ENCODE assay signal across 9 mouse cellular contexts in genomic region chr5:112427283-112427682, GRCm38 (mm10). TPM values are rescaled to one million over a fixed set of nuclear protein-coding genes. Genes with fewer than 3 reads are reported as not detected.
A peak's percentile ranks its signal among the peaks of the same experiment; 100 is the strongest.
DNase-seq lines count a peak whose midpoint lies in the region; ATAC-seq and TF ChIP-seq lines count a peak whose summit lies in the region.
"Had no signal": no experiment of that assay in that cellular context is flagged by ENCODE, and none has a peak within 500 bp of the region (broad histone marks: within the 10 kb centered on the region; RNA-seq: fewer than 3 reads in every experiment).

No protein-coding gene starts in this region.

- no peak for ATAC-seq in cerebellum, adult (ENCODE audit: insufficient number of reproducible peaks, low FRiP score, low TSS enrichment)
- no peak for ATAC-seq in forebrain, embryonic 11.5 days (replicated peaks; ENCODE audit: low FRiP score)

- H3K4me2 ChIP-seq in forebrain, embryonic 11.5 days (ENCODE audit: low read depth, low read length, severe bottlenecking), result no peak overlapping the region

- no peak overlapping the region for H3K4me3 ChIP-seq in forebrain, embryonic 11.5 days (ENCODE audit: low read depth, low read length)
- no peak overlapping the region for H3K4me3 ChIP-seq in small intestine, adult 2 months (ENCODE audit: low read depth, low read length)

- peak; percentile 63 for DNase-seq in cerebellum, adult 11 months
- peak; percentile 60 for DNase-seq in CD4-positive helper T cell, adult 2 months (ENCODE audit: low read depth, low spot score)
- DNase-seq in brain, adult 2 months (ENCODE audit: low read depth, low spot score), result peak; percentile 78
- peak; percentile 84 for DNase-seq in forebrain, embryonic 11.5 days (ENCODE audit: low spot score)
- peak; percentile 87 to 89 for DNase-seq in kidney, postnatal 4 days
- peak; percentile 49 to 69 for DNase-seq in lung, postnatal 4 days

- H3K36me3 ChIP-seq in forebrain, embryonic 11.5 days (ENCODE audit: control insufficient read depth, insufficient read depth, low read length), result no peaks in the 10 kb centered on the region
- no peaks in the 10 kb centered on the region for H3K36me3 ChIP-seq in small intestine, adult 2 months (ENCODE audit: control insufficient read depth, insufficient read depth, low read length)

- H3K9me3 ChIP-seq in forebrain, embryonic 11.5 days (ENCODE audit: control insufficient read depth, low read length), result no peaks in the 10 kb centered on the region

- 55% methylated on average over 2 of the region's 2 CpGs for WGBS in forebrain, embryonic 11.5 days
- 32% methylated on average over 2 of the region's 2 CpGs for WGBS in small intestine, adult 2 months

- peaks cover 7% of the 10 kb centered on the region for H3K27me3 ChIP-seq in forebrain, embryonic 11.5 days (ENCODE audit: control insufficient read depth, insufficient read depth, low read length)
- 0 out of 2 replicates have a peak, but pooled peaks cover 2% of the 10 kb centered on the region for H3K27me3 ChIP-seq in small intestine, adult 2 months (ENCODE audit: control insufficient read depth, insufficient read depth, low read length)

- peak; percentile 70; the same call in 1 of the 2 replicates for TF ChIP-seq CTCF in small intestine, adult 2 months (IDR thresholded peaks at IDR 0.05; ENCODE audit: extremely low read depth, insufficient read length, insufficient replicate concordance, low read depth, low read length)

- peaks cover 5% of the 10 kb centered on the region for H3K4me1 ChIP-seq in forebrain, embryonic 11.5 days (replicated peaks; ENCODE audit: control insufficient read depth, insufficient read depth, low read length)
- peaks cover 4% of the 10 kb centered on the region; the same call in 1 of the 2 replicates for H3K4me1 ChIP-seq in small intestine, adult 2 months (ENCODE audit: control insufficient read depth, insufficient read depth, insufficient read length, low read length)

- no peak overlapping the region for H3K27ac ChIP-seq in forebrain, embryonic 11.5 days (ENCODE audit: low read depth, low read length)
- H3K27ac ChIP-seq in small intestine, adult 2 months (ENCODE audit: insufficient read depth, low read depth, low read length), result no peak overlapping the region

- H3K9ac ChIP-seq in forebrain, embryonic 11.5 days (ENCODE audit: low read length), result no peak overlapping the region

- TF ChIP-seq POLR2A in small intestine, adult 2 months (IDR thresholded peaks at IDR 0.05; ENCODE audit: low read depth, low read length), result no peak

RNA-seq across cellular contexts. Expression of gene Gm6588, which starts 21.9 kb away (rescaled TPM):
- not detected in 2 replicates for polyA plus RNA-seq in forebrain, embryonic 11.5 days (2014; fragmentation: Nextera tagmentation; extraction: Ambion mirVana)
- polyA plus RNA-seq in small intestine, adult 2 months (2012; rRNA removed), result not detected in 2 replicates
- polyA plus RNA-seq: large intestine, adult 2 months had no signal

RNA-seq across cellular contexts. Expression of gene Asphd2, which starts 32.6 kb away (rescaled TPM):
- polyA plus RNA-seq in forebrain, embryonic 11.5 days (2014; fragmentation: Nextera tagmentation; extraction: Ambion mirVana), result 50.7 and 54.1 TPM in 2 replicates
- polyA plus RNA-seq in small intestine, adult 2 months (2012; rRNA removed), result 1.7 and 3.8 TPM in 2 replicates

Comparison
In these comparisons a context has a peak if more than half of its experiments do, and no peak if none do; other contexts are left out.
1. RNA of gene Asphd2, which starts 32.6 kb away (polyA plus RNA-seq): 50.7 to 54.1 TPM in forebrain, embryonic 11.5 days; 1.7 to 3.8 TPM in small intestine, adult 2 months; every median in the first group is over 10 times any median in the second.
2. Peak in every context shown above with its lines, with median percentiles within 50 percentile points of each other: DNase-seq.